Comparison of ENCODE assay signal across 8 mouse cellular contexts in genomic region chr2:173021633-173022055, GRCm38 (mm10). TPM values are rescaled to one million over a fixed set of nuclear protein-coding genes. Genes with fewer than 3 reads are reported as not detected.
A peak's percentile ranks its signal among the peaks of the same experiment; 100 is the strongest.
DNase-seq lines count a peak whose midpoint lies in the region; ATAC-seq lines count a peak whose summit lies in the region.

No protein-coding gene starts in this region.

- H3K4me2 ChIP-seq in hindbrain, embryonic 15.5 days = peak overlapping the region; percentile 66

- peak; percentile 81 for DNase-seq in WW6 (ENCODE audit: low read depth, low spot score)
- peak; percentile 93 to 94 for DNase-seq in cerebellum, postnatal 36 days
- peak; percentile 85 to 92 for DNase-seq in frontal cortex, postnatal 36 days (ENCODE audit: low spot score in 2 of 2)
- DNase-seq in left cerebral cortex, adult 11 months (ENCODE audit: low spot score) = peak; percentile 85
- peak; percentile 97 for DNase-seq in lung, postnatal 36 days
- DNase-seq in retina, embryonic 14.5 days (ENCODE audit: low spot score) = peak; percentile 95
- peak; percentile 94 to 96 for DNase-seq in thymus, postnatal 36 days

- peak overlapping the region; percentile 82 for H3K4me3 ChIP-seq in hindbrain, embryonic 15.5 days

- peaks cover 58% of the 10 kb centered on the region for H3K4me1 ChIP-seq in hindbrain, embryonic 15.5 days (replicated peaks)

- peaks cover 26% of the 10 kb centered on the region for H3K27me3 ChIP-seq in hindbrain, embryonic 15.5 days

- peak overlapping the region; percentile 72 for H3K27ac ChIP-seq in hindbrain, embryonic 15.5 days (replicated peaks)

- no peaks in the 10 kb centered on the region for H3K36me3 ChIP-seq in hindbrain, embryonic 15.5 days

- H3K9me3 ChIP-seq in hindbrain, embryonic 15.5 days = no peaks in the 10 kb centered on the region

- peak; percentile 82 for ATAC-seq in hindbrain, embryonic 15.5 days (ENCODE audit: low FRiP score, low read depth)

- WGBS in hindbrain, embryonic 15.5 days = under 1% methylated on average over 47 of the region's 54 CpGs

- peak overlapping the region; percentile 61 for H3K9ac ChIP-seq in hindbrain, embryonic 15.5 days

RNA-seq across cellular contexts. Expression of gene Rbm38, which starts 1.3 kb away (rescaled TPM):
- 14.1 and 17.3 TPM in 2 replicates for polyA plus RNA-seq in hindbrain, embryonic 15.5 days (2015; fragmentation: Nextera tagmentation; extraction: Ambion mirVana)

RNA-seq across cellular contexts. Expression of gene Rae1, which starts 21.7 kb away (rescaled TPM):
- polyA plus RNA-seq in hindbrain, embryonic 15.5 days (2015; fragmentation: Nextera tagmentation; extraction: Ambion mirVana) = 111 and 112 TPM in 2 replicates

RNA-seq across cellular contexts. Expression of gene Spo11, which starts 44.1 kb away (rescaled TPM):
- polyA plus RNA-seq in hindbrain, embryonic 15.5 days (2015; fragmentation: Nextera tagmentation; extraction: Ambion mirVana) = 0.96 and 1.4 TPM in 2 replicates

Comparison
In these comparisons a context has a peak if more than half of its experiments do, and no peak if none do; other contexts are left out.
1. Peak in every context shown above with its lines: DNase-seq, ATAC-seq, H3K4me3 ChIP-seq and H3K27ac ChIP-seq.